Mouse (Mus musculus) layer of hippocampus, adult 2 months (tissue): ENCODE results near the gene Gm11077. TPM values are rescaled to one million over a fixed set of nuclear protein-coding genes. Genes with fewer than 3 reads are reported as not detected.

Experiments used
- DNase-seq, 2 experiments: peaks; one replicate each; pipeline ENCODE4 v3.0.0; 2022; ENCODE audit warnings: low spot score in 2 of 2
- H3K27ac ChIP-seq: fragments of 200-600 bp; 2 replicates; pipeline ENCODE4 v1.8.1; 2022
- H3K4me3 ChIP-seq: fragments of 200-600 bp; 2 replicates; pipeline ENCODE4 v1.8.1; 2022; ENCODE audit warnings: mild to moderate bottlenecking
- CTCF ChIP-seq: fragments of 200-600 bp; conservative IDR thresholded peaks from 2 replicates; pipeline ENCODE4 v1.8.1; 2022; ENCODE audit warnings: antibody characterized with exemption, mild to moderate bottlenecking, moderate library complexity
- long read RNA-seq, 2 experiments: library from polyadenylated mRNA; stranded (forward); transcript quantifications; one replicate each; pipeline ENCODE4 v2.0.0; 2021; ENCODE audit warnings: borderline mapping rate in 2 of 2
- total RNA-seq, 2 experiments: library from RNA; stranded (reverse); gene quantifications; 2 replicates each; pipeline ENCODE4 v1.2.3; 2021

The Gm11077 gene
- total RNA-seq, result not detected
- long read RNA-seq, experiment 1, result 0 reads
- long read RNA-seq, experiment 2, result 0 reads

- Histone ChIP-seq H3K4me3 (no peak within 1 kb of the TSS), H3K27ac (no peak within 1 kb of the TSS)
- DNase-seq, result no peak
- peak; percentile 51 for TF ChIP-seq CTCF
These were observed at the start of gene Gm11077 for GRCm38 (mm10) chr6:140729272-140729671. Gene Gm11077 (plus strand): TSS chr6:140729284.

GRCm38 (mm10) chr6:140680713-140681112 is 48.4 kb upstream of the Gm11077 start:
- Histone ChIP-seq H3K27ac (no peak overlapping the region), H3K4me3 (no peak overlapping the region)
- no peak for DNase-seq
- TF ChIP-seq CTCF, result no peak

GRCm38 (mm10) chr6:140682829-140683228 is 46.3 kb upstream of the Gm11077 start:
- no peak overlapping the region for H3K27ac ChIP-seq
- DNase-seq, result no peak

GRCm38 (mm10) chr6:140684403-140684802 is 44.7 kb upstream of the Gm11077 start:
- Histone ChIP-seq H3K27ac (no peak overlapping the region), H3K4me3 (no peak overlapping the region)
- TF ChIP-seq CTCF, result no peak
- DNase-seq, result no peak

More at GRCm38 (mm10) chr6:140682829-140683228, 46.3 kb upstream of the Gm11077 start:
- no peak overlapping the region for H3K4me3 ChIP-seq
- TF ChIP-seq CTCF, result no peak

- DNase-seq, result no peak
- no peak overlapping the region for H3K4me3 ChIP-seq
- H3K27ac ChIP-seq, result no peak overlapping the region
- no peak for TF ChIP-seq CTCF
These were observed 39.3 kb upstream of the Gm11077 start for GRCm38 (mm10) chr6:140689617-140690404.

GRCm38 (mm10) chr6:140692160-140692559 is 36.9 kb upstream of the Gm11077 start:
- no peak for TF ChIP-seq CTCF
- no peak for DNase-seq
- no peak overlapping the region for H3K27ac ChIP-seq

GRCm38 (mm10) chr6:140696192-140696879 is 32.7 kb upstream of the Gm11077 start:
- DNase-seq, result no peak
- TF ChIP-seq CTCF, result no peak
- H3K4me3 ChIP-seq, result no peak overlapping the region; the same call in 1 of the 2 replicates
- H3K27ac ChIP-seq, result 0 out of 2 replicates have a peak overlapping the region, but pooled peaks have one; percentile 46

More at GRCm38 (mm10) chr6:140692160-140692559, 36.9 kb upstream of the Gm11077 start:
- H3K4me3 ChIP-seq, result no peak overlapping the region

- peak; percentile 80 to 88 for DNase-seq
- TF ChIP-seq CTCF, result no peak
- Histone ChIP-seq H3K27ac (no peak overlapping the region), H3K4me3 (no peak overlapping the region)
These were observed 31.1 kb upstream of the Gm11077 start for GRCm38 (mm10) chr6:140697994-140698393.

- no peak overlapping the region for H3K27ac ChIP-seq
- H3K4me3 ChIP-seq, result no peak overlapping the region
- TF ChIP-seq CTCF, result no peak
- DNase-seq, result no peak
These were observed 30.5 kb upstream of the Gm11077 start for GRCm38 (mm10) chr6:140698596-140698995.

GRCm38 (mm10) chr6:140701259-140701658 is 27.8 kb upstream of the Gm11077 start:
- Histone ChIP-seq H3K27ac (no peak overlapping the region), H3K4me3 (no peak overlapping the region)
- no peak for DNase-seq
- TF ChIP-seq CTCF, result no peak

- no peak for TF ChIP-seq CTCF
These were observed 24.0 kb upstream of the Gm11077 start for GRCm38 (mm10) chr6:140705132-140705531.

GRCm38 (mm10) chr6:140706056-140706455 is 23.0 kb upstream of the Gm11077 start:
- no peak for DNase-seq
- no peak overlapping the region for H3K4me3 ChIP-seq
- H3K27ac ChIP-seq, result no peak overlapping the region
- TF ChIP-seq CTCF, result no peak

More at GRCm38 (mm10) chr6:140705132-140705531, 24.0 kb upstream of the Gm11077 start:
- no peak overlapping the region for H3K4me3 ChIP-seq
- DNase-seq, result no peak
- no peak overlapping the region for H3K27ac ChIP-seq

- H3K4me3 ChIP-seq, result no peak overlapping the region
- no peak for DNase-seq
- H3K27ac ChIP-seq, result no peak overlapping the region
- no peak for TF ChIP-seq CTCF
These were observed 21.0 kb upstream of the Gm11077 start for GRCm38 (mm10) chr6:140708059-140708458.
